In the genomic region with DNA sequence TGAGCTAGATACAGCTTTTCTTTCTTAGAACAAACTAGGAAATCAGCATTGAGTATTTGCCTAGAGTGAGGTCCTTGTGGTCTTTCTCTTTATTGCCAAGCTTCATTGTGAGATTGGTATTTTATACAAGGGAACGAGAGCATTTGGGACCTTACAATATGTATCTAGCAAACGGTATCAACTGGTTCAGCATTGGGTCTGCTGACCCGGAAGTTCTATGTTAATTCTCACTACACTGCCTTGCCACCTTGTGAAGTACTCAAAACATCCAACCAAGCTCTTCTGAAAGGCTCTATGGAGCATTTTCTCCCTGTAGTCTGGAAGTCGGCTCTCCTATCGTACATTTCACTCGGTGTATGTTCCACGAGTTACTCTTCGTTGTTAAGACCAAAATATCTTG, we compare ENCODE assay signal across 8 mouse cellular contexts. TPM values are rescaled to one million over a fixed set of nuclear protein-coding genes. Genes with fewer than 3 reads are reported as not detected.
DNase-seq lines count a peak whose midpoint lies in the region; ATAC-seq and TF ChIP-seq lines count a peak whose summit lies in the region.

No protein-coding gene starts in this region.

- no peaks in the 10 kb centered on the region for H3K9me3 ChIP-seq in stomach, embryonic 14.5 days (ENCODE audit: control insufficient read depth, low read depth, low read length)
- H3K9me3 ChIP-seq in stomach, postnatal 0 days (ENCODE audit: control insufficient read depth, low read length), result no peaks in the 10 kb centered on the region
- no peaks in the 10 kb centered on the region for H3K9me3 ChIP-seq in liver, embryonic 13.5 days (replicated peaks)

- DNase-seq in heart, adult 11 months, result peak; percentile 34
- no peak for DNase-seq in heart, postnatal 10 days
- DNase-seq in stomach, postnatal 0 days (ENCODE audit: low spot score), result no peak
- DNase-seq in liver, embryonic 13.5 days, result no peak
- DNase-seq in testis, postnatal 10 days (ENCODE audit: low spot score), result no peak
- no peak for DNase-seq in cerebellum, postnatal 10 days
- no peak for DNase-seq in layer of hippocampus, postnatal 25 days (ENCODE audit: extremely low spot score in 1 of 2, low spot score in 1 of 2)

- no peaks in the 10 kb centered on the region for H3K4me1 ChIP-seq in stomach, embryonic 14.5 days (ENCODE audit: control insufficient read depth, insufficient read depth, low read length)
- H3K4me1 ChIP-seq in stomach, postnatal 0 days (replicated peaks; ENCODE audit: control insufficient read depth, insufficient read depth), result 0 out of 2 replicates have a peak, but pooled peaks cover 2% of the 10 kb centered on the region
- H3K4me1 ChIP-seq in liver, embryonic 13.5 days (replicated peaks), result peaks cover 20% of the 10 kb centered on the region

- H3K27ac ChIP-seq in stomach, embryonic 14.5 days (ENCODE audit: low read length), result no peak overlapping the region
- no peak overlapping the region for H3K27ac ChIP-seq in stomach, postnatal 0 days (replicated peaks)
- H3K27ac ChIP-seq in liver, embryonic 13.5 days, result no peak overlapping the region

- no peak overlapping the region for H3K9ac ChIP-seq in stomach, embryonic 14.5 days (replicated peaks; ENCODE audit: low read depth, low read length)
- no peak overlapping the region for H3K9ac ChIP-seq in stomach, postnatal 0 days (ENCODE audit: low read length)
- peak overlapping the region; percentile 72 for H3K9ac ChIP-seq in liver, embryonic 13.5 days

- no peak for TF ChIP-seq EP300 in stomach, postnatal 0 days (optimal IDR thresholded peaks at IDR 0.05)

- no peak for TF ChIP-seq CTCF in stomach, postnatal 0 days (IDR thresholded peaks at IDR 0.05; ENCODE audit: low read depth)

- H3K4me2 ChIP-seq in stomach, embryonic 14.5 days (replicated peaks; ENCODE audit: low read depth, low read length), result peak overlapping the region; percentile 80; the same call in 1 of the 2 replicates
- no peak overlapping the region for H3K4me2 ChIP-seq in stomach, postnatal 0 days (replicated peaks; ENCODE audit: low read depth)
- peak overlapping the region; percentile 94 for H3K4me2 ChIP-seq in liver, embryonic 13.5 days

- no peaks in the 10 kb centered on the region for H3K27me3 ChIP-seq in stomach, embryonic 14.5 days (ENCODE audit: control insufficient read depth, insufficient read depth, low read length)
- H3K27me3 ChIP-seq in stomach, postnatal 0 days (ENCODE audit: control insufficient read depth, insufficient read depth, low read length), result no peaks in the 10 kb centered on the region
- H3K27me3 ChIP-seq in liver, embryonic 13.5 days, result no peaks in the 10 kb centered on the region

- H3K36me3 ChIP-seq in stomach, embryonic 14.5 days (ENCODE audit: control insufficient read depth, insufficient read depth, low read length), result no peaks in the 10 kb centered on the region
- H3K36me3 ChIP-seq in stomach, postnatal 0 days (ENCODE audit: control insufficient read depth, insufficient read depth, low read length), result no peaks in the 10 kb centered on the region
- no peaks in the 10 kb centered on the region for H3K36me3 ChIP-seq in liver, embryonic 13.5 days

- intact Hi-C loops in heart, postnatal 10 days (cut with DNase I), result no loop called here

- peak overlapping the region; percentile 68; the same call in 1 of the 2 replicates for H3K4me3 ChIP-seq in stomach, embryonic 14.5 days (ENCODE audit: low read depth, low read length)
- H3K4me3 ChIP-seq in stomach, postnatal 0 days (ENCODE audit: low read depth, low read length), result no peak overlapping the region
- peak overlapping the region; percentile 72 for H3K4me3 ChIP-seq in liver, embryonic 13.5 days (replicated peaks)

- ATAC-seq in stomach, embryonic 14.5 days (ENCODE audit: insufficient number of reproducible peaks, insufficient read depth, low FRiP score, low read depth), result no peak
- no peak for ATAC-seq in stomach, postnatal 0 days (ENCODE audit: low FRiP score, low TSS enrichment)
- no peak for ATAC-seq in liver, embryonic 13.5 days (ENCODE audit: low read depth)

- WGBS in stomach, embryonic 14.5 days, result 94% methylated on average over 8 of the region's 8 CpGs
- WGBS in stomach, postnatal 0 days, result 92% methylated on average over 8 of the region's 8 CpGs
- WGBS in liver, embryonic 13.5 days (ENCODE audit: insufficient replicate concordance), result 83% methylated on average over 8 of the region's 8 CpGs

RNA-seq across cellular contexts. Expression of gene Zfp239, which starts 1.9 kb away (rescaled TPM):
- total RNA-seq in heart, postnatal 10 days (2021), result under 1 TPM; 0.41 to 0.57 TPM
- 7.1 and 7.6 TPM in 2 replicates for polyA plus RNA-seq in stomach, embryonic 14.5 days (2014; fragmentation: Nextera tagmentation; extraction: Ambion mirVana)
- polyA plus RNA-seq in stomach, postnatal 0 days (2015; fragmentation: Nextera tagmentation; extraction: Ambion mirVana), result 1.7 and 2.0 TPM in 2 replicates
- polyA plus RNA-seq in liver, embryonic 13.5 days (2015; fragmentation: Nextera tagmentation; extraction: Ambion mirVana), result 3.0 and 4.1 TPM in 2 replicates
- 10 to 100 TPM; 37.1 to 38.7 TPM for total RNA-seq in layer of hippocampus, postnatal 25 days (2021)

RNA-seq across cellular contexts. Expression of gene Zfp637, which starts 22.8 kb away (rescaled TPM):
- 10 to 100 TPM; 33.0 to 45.2 TPM for total RNA-seq in heart, postnatal 10 days (2021)
- polyA plus RNA-seq in stomach, embryonic 14.5 days (2014; fragmentation: Nextera tagmentation; extraction: Ambion mirVana), result 126 and 141 TPM in 2 replicates
- polyA plus RNA-seq in stomach, postnatal 0 days (2015; fragmentation: Nextera tagmentation; extraction: Ambion mirVana), result 59.2 and 60.3 TPM in 2 replicates
- polyA plus RNA-seq in liver, embryonic 13.5 days (2015; fragmentation: Nextera tagmentation; extraction: Ambion mirVana), result 38.8 and 39.8 TPM in 2 replicates
- total RNA-seq in layer of hippocampus, postnatal 25 days (2021), result 10 to 100 TPM; 48.0 to 50.8 TPM

RNA-seq across cellular contexts. Expression of gene Hnrnpf, which starts 36.4 kb away (rescaled TPM):
- 100 to 1,000 TPM; 351 to 364 TPM for total RNA-seq in heart, postnatal 10 days (2021)
- 685 and 701 TPM in 2 replicates for polyA plus RNA-seq in stomach, embryonic 14.5 days (2014; fragmentation: Nextera tagmentation; extraction: Ambion mirVana)
- 388 and 401 TPM in 2 replicates for polyA plus RNA-seq in stomach, postnatal 0 days (2015; fragmentation: Nextera tagmentation; extraction: Ambion mirVana)
- 594 and 691 TPM in 2 replicates for polyA plus RNA-seq in liver, embryonic 13.5 days (2015; fragmentation: Nextera tagmentation; extraction: Ambion mirVana)
- total RNA-seq in layer of hippocampus, postnatal 25 days (2021), result 100 to 1,000 TPM; 112 to 124 TPM
